Mouse (Mus musculus) natural killer cell, adult 2 months (primary cell): ENCODE data around the gene Tenm4.
A peak's percentile ranks its signal among the peaks of the same experiment; 100 is the strongest.

ENCODE experiments used
- DNase-seq, 2 experiments: peaks; one replicate each; pipeline ENCODE4 v3.0.0; 2022; ENCODE audit warnings: low spot score in 2 of 2

The Tenm4 gene

DNA sequence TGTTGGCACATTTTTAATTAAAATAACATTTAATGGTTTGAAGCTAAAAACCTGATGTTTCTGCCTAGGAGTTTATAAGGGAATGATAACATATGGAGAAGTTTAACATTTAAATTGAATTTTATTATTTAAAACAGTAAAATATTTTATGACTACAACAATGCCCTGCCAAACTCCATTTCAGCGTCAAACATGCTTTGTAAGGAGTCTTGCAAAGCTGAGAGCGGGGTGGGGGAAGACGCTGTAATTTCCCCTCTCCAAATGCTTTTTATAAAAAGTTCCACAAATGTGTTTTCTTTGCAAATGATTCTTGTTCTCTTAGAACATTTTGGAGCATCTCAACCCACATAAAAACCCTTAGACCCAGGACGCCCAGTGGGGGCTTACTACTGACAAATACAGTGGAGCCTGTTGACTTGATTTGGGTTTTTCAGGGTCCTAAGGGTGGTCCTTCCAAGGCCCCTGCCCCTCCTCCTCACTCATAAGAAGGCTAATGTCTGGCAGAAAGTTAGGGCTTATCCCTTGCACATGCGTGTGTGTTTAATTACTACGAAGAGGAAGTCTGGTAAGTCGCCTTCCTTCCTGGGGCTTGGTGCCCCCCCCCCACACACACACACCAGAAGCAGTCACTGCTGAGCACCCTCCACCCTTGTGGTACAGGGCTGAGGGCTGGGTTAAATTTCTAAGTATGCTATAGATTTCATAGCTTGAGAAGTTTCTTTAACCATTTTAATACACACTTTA is 563.4 kb downstream of the Tenm4 start:
- peak in 1 of 2 experiments; percentile 14 for DNase-seq

DNA sequence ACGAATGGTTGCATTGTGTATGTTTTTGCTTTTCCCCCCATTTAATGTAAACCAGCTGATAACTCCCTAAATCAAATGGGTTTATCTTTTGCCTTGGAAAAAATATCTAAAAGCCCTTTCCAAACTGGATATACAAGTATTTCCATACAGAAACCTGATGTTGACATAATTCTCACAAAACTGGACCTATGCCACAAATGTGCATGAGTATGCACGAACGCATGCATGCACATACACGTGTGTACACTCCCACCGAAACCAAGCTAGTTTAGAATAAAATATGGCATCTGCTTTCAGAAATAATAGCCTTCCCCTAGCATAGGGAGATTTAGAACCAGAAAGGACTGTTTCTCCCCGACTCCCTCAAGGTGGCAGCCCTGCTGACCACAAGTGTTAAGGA is 569.6 kb downstream of the Tenm4 start:
- no peak for DNase-seq

DNA sequence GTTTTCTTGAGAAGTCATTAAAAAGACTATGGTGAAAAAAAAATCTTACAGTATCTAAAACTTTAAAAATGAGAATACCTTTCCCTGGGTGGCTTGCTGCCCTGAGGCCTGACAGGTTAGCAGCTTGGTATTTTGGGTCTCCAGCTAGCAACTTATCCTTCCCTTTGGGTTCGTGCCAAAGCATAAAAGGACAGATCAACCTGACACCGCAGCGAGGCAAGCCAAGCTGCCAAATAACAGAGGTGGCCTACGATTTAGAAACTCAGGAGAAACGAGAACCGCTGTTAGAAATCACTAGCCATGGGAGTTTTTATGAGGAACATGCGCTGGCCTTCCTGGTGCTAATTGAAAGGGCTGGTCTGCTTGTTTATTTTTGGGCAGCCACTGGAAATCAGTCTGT is 571.2 kb downstream of the Tenm4 start:
- DNase-seq: no peak

DNA sequence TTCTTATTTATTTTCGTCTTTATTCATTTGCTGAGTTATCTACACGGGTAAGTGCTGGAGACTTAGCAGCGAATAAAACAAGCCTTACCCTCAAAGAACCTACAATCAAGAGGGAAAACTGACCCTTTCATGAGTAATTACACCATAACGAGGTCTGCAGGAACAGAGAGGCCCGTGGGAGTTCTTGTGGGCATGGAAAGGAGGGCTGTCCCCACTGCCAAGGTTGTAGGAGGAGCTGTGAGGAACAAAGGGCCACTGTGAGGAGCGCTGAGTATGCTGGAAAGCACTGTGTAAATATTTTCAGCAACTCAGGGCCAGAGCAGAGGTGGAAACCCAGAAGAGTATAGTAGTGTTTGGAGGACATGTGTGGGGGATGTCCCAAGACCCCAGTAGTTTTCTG is 574.9 kb downstream of the Tenm4 start:
- no peak for DNase-seq

DNA sequence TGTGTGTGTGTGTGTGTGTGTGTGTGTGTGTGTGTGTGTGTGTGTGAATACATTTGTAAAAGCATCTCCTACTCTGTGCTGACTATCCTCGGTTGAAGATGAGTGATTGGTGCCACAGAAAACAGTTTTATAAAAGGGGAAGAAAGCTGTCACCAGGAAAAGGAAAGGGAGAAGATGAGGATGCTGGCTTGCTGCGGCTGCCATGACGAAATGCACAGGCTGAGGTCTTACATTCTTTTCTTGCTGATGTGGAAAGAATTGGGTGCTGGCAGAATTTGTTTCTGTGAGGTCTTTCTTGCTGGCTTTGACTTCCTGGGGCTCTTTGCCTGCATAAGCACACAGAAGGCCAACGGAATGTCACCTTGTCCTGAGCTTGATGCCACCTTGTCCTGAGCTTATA is 575.7 kb downstream of the Tenm4 start:
- DNase-seq: no peak

DNA sequence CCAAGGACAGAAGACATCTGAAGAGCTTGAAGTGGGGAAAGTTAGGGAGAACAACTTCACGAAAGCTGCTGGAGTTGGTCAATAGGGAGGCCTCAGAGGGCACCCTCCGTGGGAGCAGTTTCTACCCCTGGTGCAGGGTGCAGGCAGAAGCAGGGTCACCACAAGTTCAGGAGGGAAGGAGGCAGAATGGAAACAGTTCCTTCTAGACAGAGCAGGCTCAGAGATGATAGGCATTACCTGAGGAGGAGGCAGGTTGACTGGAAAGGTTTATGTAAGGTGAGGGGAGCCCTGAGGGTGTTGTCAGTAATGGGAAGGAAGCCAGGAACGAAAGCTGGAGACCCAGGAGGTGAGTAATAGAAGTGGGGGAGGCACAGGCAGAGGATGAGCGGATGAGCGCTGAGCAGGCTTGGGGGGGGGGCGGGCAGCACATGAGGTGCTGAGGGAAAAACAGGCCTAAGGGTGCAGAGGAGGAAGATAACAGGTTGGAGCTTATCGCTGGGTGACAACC is 577.5 kb downstream of the Tenm4 start:
- DNase-seq: no peak

DNA sequence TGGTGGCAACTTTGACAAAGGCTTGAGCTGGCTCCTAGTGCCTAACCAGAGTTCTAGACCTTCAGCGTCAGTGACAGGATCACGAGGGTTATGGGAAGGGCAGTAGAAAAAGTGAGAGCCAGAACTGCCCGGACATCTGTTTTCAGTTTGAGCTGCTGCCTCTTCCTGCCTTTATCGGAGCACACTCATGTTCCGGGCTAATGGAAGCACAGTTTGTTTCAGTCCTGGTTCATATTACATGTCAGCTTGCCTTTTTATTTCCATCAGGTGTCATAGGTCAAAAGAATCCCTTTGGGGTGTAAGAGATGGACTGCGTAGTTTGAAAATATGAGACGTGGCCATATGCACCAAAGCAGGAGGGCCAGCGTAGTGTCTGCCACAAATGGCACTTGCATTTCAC is 578.7 kb downstream of the Tenm4 start:
- no peak for DNase-seq

DNA sequence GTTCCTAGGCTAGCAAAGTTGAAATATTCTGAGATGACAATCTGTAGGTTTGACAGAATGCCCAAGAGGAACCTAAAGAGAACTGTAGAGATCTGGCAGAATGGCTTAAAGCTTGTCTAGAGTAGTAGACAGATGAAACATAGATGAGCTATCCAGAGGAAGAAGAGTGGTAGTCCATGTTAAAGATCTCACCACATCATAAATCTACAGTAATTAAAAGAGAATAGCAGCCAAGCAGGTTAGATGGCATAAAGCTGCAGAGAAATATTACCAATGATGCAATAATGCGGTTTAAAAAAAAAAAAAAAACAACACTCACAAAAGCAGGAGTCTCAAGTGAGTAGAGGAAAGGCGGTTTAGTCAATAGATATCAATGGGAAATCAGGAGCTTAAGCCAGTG is 580.2 kb downstream of the Tenm4 start:
- no peak for DNase-seq

DNA sequence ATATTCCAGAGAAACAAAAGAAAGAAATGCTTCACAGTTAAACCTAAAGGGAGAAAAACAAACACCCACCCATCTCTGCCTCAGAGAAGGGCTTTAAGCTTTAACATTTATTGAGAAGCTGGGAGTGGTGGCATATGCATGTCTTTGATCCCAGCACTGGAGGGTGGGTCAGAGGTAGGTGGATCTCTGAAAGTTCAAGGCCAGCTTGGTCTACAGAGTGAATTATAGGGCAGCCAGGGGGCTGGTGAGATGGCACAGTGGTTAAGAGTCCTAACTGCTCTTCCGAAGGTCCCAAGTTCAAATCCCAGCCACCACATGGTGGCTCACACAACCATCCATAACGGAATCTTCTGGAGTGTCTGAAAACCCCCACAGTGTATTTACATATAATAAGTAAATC is 581.7 kb downstream of the Tenm4 start:
- DNase-seq: no peak

DNA sequence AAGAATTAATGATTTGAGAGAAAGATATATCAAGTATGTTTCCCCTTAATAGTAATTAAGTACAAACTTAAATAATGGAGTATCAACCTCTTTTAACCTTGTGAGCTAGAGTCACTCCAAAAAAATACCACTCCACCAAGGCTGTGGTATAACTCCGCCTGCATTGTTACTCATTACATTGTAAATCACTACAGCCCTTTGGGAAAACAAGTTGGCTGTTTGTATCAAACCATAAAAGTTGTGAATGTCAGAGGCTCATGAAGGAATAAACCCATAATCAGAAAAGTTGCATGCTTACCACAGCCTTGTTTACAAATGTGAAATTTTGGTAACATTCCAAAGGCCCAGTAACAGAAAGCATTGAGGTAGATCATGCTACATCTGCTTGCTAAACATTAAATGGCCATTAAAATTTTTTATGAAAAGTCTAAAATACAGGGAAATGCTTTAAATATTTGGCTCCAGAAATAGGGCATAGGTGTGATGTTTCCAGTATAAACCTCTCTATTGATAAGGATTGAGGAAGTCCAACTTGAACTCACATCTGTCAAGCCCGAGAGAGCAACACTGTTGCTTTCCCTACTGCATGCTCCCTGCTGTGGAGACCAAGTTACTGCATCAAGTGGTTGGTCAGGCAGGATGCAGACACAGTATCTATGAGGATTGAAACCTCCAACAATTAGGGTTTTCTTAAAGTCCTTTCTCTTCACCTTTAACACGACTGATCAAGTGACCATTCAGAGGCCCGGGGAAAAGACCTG is 582.5 kb downstream of the Tenm4 start:
- DNase-seq: no peak

DNA sequence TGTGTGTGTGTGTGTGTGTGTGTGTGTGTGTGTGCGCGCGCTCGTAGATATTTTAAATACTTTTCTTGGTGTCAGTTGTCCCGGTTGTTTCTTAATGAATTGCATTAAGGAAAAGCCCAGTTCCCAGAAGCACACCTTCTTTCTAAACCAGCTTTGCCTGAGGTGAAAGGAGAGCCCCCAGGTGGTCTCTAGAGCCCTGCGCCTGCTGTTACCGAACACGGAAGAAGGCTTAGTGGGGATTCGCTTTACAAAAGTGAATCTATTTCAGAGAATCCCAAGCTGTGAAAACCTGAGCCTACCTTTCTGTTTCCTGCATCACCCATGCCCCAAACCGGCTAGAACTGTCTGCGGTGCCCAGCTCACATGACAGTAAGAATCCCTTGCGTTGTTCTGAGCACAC is 583.1 kb downstream of the Tenm4 start:
- no peak for DNase-seq

DNA sequence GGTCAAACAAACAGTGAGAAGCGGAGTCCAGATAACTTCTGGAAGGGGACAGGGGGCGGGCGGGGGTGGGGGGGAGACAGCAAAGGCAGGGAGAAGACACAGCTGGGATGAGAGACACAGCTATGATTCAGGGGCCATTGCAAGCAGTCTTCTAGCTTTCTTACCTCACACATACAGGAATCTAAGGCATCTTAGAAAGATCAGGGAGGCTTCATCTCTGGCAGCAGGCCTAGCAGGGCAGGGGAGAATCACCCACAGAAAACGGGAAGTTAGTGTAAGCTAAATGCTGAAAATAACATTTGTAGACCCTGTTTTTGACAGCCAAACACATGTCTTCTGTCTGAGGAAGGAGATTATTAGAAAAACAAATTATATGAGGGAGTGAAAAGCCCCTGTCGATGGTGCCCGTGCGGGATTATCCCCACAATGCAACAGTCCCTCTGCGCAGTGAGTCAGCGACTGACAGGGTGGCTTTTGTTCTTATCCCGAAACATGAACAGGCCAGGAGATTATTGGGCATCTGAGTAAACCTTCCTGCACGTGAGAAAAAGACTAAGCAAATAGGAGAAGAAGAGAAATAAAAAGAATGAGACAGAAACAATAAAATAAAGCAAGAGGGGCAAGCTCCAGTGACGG is 584.5 kb downstream of the Tenm4 start:
- no peak for DNase-seq

DNA sequence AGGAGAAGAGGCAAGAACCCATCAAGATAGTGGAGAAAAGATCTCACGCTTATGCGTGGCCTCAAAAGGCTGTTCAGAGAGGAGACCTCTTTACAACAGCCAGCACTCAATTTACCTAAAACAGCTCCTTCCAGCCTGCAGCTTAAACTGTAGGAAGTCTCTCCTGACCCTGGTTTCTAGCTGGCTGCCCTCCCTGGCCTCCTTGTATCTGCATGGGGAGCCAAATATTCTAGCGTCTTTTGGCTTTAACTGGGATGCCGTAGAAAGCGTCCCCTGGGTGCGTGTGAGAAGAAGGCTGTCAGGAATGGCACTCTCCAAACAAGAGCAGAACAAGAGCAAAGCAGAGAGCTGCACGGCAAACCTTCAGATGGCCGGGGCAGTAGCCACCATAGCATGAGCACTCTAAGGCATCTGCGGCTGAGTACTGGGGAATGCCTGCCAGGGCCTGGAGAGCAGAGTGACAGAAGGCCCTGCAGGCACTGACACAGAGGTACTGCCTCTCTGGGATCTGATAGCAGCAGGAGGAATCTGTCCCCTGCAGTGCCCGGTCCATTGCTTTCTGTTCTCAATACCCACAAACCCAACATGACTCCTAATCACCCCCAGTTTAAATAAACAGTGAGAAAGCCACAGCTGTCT is 585.2 kb downstream of the Tenm4 start:
- no peak for DNase-seq

DNA sequence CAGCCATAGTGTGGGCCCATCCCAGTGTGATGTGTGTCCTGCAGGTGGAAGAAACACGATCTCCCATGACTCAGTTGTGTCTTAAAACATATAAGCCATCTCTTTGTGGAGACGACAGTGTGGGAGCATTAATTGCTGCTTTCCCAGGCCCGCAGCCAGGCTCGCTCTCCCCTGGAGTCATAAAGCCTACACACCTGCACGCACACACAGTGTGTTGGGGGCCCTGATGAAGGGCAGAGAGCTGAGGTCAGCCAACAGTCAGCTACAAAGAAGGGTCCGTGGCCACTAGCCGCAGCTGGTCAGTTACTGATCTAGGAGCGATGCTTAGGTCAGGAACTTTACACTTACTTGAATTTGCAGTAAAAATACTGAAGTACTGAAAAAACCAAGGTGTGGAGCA is 586.0 kb downstream of the Tenm4 start:
- no peak for DNase-seq

DNA sequence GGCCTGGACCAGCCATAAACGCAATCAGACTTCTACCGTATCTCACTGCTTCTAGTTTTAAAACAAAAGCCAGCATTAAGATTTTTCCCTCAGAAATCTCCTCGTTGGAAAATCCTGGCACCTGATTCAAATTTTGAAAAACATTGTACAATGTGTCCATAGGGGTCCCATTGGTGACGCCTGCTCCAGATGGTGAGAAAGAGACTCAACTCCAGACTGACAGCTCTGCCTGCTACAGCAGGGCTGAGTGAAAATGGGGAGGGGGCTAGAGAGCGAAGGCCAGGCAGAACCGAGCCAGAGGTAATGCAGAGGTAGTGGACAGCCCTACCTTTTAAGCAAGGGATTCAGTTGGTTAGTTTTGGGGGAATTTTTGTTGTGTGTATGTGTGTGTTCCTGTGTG is 589.2 kb downstream of the Tenm4 start:
- no peak for DNase-seq

DNA sequence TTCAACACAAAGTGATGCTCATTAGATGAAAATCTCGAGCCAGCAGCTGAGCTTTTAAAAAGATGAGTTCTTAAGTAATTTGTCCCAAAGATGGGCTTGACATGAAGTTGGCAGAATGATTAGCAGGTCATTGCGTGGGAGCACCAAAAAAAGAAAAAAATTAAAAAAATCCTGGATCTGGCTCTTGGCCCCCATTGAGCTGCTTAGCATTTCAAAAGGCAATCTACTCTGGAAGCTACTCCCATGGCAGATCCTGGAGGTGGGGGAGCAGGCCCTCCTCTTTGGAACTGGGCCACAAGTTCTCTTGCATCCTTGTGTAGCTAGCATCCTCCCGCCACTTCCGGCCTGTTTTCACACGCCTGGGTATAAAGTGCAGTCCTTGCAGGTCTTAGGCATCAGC is 590.1 kb downstream of the Tenm4 start:
- DNase-seq: no peak

DNA sequence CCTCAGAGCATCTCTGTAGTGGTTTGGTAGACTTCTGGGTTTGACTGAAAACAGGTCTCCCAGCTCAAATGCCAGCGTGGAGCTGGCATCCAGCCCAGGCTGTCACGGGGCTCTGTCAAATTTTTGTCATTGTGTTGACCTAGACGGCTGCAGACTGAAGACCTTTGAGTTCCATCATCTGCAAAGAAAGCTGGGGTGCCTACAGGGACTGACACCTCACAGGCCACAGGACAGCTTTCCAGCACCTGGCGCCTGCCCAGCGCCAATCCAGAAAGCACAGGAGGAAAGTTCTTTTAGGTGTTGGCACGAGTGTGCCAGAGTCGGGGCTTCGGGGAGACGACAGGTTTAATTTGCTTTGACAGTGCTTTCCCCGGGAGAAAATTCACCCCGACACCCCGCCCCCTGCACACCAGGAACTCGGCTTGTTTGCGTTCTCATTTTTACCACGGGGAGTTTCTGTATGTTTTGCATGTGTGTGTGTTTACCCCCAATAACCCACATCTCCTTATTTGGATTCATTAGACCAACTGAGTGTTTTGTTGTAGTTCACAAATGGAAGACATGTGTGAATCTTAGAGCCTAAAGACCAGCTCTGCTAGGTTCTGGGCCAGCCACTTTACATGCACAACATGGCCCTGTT is 594.4 kb downstream of the Tenm4 start:
- no peak for DNase-seq

DNA sequence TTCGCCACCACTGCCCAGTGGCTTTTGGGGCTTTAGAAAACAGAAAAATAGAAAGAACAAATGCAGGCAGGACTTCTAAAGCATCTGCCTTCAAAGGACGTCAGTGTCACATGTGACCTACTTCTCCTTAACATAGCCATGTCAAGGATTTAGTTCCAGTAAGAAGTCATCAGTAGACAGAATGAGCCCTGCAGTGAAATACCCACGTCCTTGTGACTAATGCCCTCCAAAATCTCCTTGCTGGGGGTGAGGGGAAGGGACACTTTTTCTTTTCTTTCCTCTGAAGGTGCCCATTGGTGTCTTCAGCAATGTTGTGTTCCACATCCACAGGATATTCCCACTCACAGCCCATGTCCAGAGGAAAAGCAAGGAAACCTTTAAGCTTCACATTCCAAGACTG is 596.0 kb downstream of the Tenm4 start:
- no peak for DNase-seq

DNA sequence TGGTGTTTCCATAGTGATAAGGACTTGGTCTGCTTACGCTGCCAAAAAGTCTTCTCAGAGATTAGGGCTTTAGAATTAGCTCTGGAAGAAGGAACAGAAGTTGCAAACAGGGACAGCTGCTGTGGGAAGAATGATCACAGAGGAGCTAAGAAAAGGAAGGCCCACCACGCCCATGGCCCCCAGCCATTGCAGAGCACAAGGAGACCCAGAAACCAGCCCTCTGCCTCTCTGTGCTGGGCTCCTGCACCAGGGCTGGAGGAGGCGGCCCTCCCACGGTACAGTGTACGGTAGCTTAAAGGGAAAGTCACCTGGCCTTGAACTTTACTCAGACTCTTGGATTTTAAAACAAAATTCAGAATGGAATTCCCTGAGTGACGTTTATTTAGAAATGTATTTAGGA is 597.7 kb downstream of the Tenm4 start:
- no peak for DNase-seq

DNA sequence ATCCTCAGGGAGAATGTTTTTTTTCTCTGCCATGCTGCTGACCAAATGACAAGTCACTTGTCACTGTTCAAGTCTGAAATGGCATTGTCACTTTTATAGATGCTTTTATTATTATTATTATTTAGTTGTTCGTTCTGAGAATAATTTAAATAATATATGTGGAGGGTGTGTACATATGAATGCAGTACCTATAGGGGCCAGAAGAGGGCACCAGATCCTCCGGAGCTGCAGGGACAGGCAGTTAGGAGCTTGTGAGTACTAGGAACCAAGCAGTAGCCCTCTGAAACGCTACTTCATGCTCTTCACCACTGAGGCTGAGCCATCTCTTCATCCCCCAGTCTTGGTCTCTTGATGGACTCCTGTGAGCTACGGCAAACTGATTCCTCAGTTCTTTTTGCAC is 598.7 kb downstream of the Tenm4 start:
- peak in 1 of 2 experiments; percentile 21 for DNase-seq

DNA sequence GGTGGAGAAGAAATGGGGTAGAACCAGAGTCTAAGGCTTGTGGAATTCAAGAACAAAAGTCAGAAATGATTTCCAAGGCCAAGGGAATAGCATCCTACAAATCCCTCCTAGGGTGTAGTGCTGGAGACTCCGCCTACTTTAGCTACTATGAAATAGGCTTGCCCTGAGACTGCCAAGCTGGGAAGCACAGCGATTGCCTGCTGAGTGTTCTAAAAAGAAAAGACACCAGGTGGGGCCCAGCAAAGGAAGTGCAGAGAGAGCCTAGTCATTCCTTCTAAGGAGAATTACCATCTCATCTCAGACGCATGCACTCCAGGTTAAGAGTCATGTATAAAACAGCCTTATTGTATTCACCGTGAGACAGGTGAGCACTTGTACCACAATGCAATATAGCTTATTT is 601.9 kb downstream of the Tenm4 start:
- no peak for DNase-seq
